Mouse (Mus musculus) embryonic fibroblast, embryonic 13.5 days (primary cell): ENCODE data around the gene Vma21. TPM values are rescaled to one million over a fixed set of nuclear protein-coding genes. Genes with fewer than 3 reads are reported as not detected.

Experiments
- H3K27ac ChIP-seq: 2 replicates; pipeline ENCODE4 v1.5.1; 2012; ENCODE audit warnings: low read length, control low read depth, inconsistent platforms; ENCODE audit not compliant: insufficient read depth
- H3K4me1 ChIP-seq: 2 replicates; pipeline ENCODE4 v1.6.1; 2011; ENCODE audit warnings: low read length; ENCODE audit not compliant: control insufficient read depth, insufficient read depth
- H3K4me3 ChIP-seq: 2 replicates; pipeline ENCODE4 v1.5.1; 2011; ENCODE audit warnings: mild to moderate bottlenecking, control low read depth, low read length; ENCODE audit not compliant: insufficient read depth
- CTCF ChIP-seq: IDR thresholded peaks from 2 replicates; pipeline ENCODE4 v1.5.1; 2011; ENCODE audit warnings: mild to moderate bottlenecking, control low read depth, low read length, moderate library complexity, borderline replicate concordance; ENCODE audit not compliant: insufficient read depth
- POLR2A ChIP-seq: IDR thresholded peaks from 2 replicates; pipeline ENCODE4 v1.6.1; 2011; ENCODE audit warnings: low read depth, mild to moderate bottlenecking, control low read depth, low read length, moderate library complexity
- polyA plus RNA-seq: library from polyadenylated mRNA; stranded (reverse); fragments of >200 nt; gene quantifications from 2 replicates; pipeline ENCODE4 v1.2.4, GENCODE M21; 2011; ENCODE audit warnings: low read depth; ENCODE audit not compliant: missing spikeins, insufficient read length

The Vma21 gene
- 55.5 and 61.8 TPM in 2 replicates for polyA plus RNA-seq

DNA sequence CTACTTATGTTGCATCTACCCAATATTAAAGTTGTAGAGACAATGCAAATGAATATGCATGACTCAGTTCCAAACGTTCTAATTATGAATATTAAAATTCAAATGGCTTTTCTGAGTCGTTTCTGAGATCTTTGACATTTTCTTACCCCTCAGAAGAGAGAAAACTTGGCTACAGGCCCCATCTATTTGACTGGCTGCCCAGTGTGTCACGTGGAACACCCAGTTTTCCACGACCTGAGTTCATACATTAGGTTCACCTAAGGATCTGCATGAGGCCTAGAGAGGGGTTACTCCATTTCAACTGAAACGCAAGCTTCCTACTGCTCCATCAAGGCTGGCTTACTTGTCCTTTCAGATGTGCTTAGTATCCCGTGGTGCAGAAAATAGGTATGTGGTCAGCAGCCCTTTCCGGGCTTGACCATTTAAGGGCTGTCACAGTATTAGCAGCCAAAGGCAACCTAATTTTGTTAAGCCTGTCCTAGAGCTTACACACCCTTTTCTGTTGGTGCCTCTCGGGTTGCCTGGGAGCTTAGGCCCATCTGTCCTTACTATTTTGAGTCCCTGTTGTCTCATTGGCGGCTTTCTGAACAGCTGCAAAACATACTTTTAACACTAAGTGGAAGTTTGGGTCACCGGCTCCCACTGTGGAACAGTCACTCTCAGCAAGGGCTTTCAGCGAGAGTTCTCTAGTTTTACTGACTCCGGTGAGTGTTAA is at the start of gene Vma21:
Vma21 (plus strand) TSS at position 294 of the 715 bp plus-strand sequence.
- peak within 1 kb of the TSS; percentile 56 for H3K27ac ChIP-seq
- H3K4me3 ChIP-seq: peak within 1 kb of the TSS; percentile 90
- no peaks in the 10 kb centered on the region for H3K4me1 ChIP-seq
- TF ChIP-seq POLR2A: no peak
- no peak for TF ChIP-seq CTCF

GRCm38 (mm10) chrX:71767909-71768308 is 47.8 kb upstream of the Vma21 start:
- H3K4me3 ChIP-seq: no peak overlapping the region
- no peak overlapping the region for H3K27ac ChIP-seq
- TF ChIP-seq POLR2A (no peak), CTCF (no peak)
- no peaks in the 10 kb centered on the region for H3K4me1 ChIP-seq

- Histone ChIP-seq H3K4me3 (no peak overlapping the region), H3K27ac (no peak overlapping the region), H3K4me1 (no peaks in the 10 kb centered on the region)
- TF ChIP-seq POLR2A: no peak
- TF ChIP-seq CTCF: no peak
Measured at GRCm38 (mm10) chrX:71791106-71791505, 24.6 kb upstream of the Vma21 start.

DNA sequence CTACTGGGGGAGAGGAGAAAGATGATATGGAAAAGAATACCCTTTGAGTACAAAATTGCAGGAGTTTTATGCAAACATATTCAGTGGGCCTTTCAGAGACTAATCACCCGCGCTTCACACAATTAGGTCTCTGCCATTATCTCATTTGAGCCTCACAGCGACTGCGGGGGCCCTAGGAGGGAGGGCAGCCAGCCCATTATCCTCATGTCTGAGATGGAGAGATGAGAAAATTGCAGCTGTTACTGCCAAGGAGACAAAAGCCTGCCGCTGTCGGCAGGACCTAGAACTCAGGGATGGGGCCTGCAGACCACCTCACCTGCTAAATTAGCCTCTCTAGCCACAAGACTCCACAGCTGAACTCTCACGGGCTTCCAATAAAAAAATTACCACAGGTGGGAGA is 18.0 kb upstream of the Vma21 start:
- no peak overlapping the region for H3K27ac ChIP-seq
- H3K4me1 ChIP-seq: no peaks in the 10 kb centered on the region
- no peak overlapping the region for H3K4me3 ChIP-seq
- TF ChIP-seq CTCF: no peak
- no peak for TF ChIP-seq POLR2A

DNA sequence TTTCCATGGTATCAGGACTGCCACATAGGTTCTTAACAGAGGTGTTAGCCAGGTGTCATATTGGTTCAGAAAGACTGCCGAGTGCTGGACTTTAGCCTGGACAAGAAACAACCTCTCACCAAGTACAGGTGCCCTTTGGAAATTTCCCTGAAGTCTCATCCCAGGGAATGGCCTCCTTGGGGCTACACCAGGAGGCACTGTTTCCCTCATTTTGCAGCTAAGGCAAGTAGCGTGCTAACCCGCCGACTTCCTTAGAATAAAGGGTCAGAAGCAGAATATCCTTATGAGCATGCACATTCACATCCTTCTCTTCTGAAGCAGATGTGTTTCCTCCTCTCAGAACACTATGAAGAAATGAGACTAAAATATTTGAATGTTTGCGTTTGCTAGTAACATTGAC is 16.8 kb upstream of the Vma21 start:
- Histone ChIP-seq H3K27ac (no peak overlapping the region), H3K4me1 (no peaks in the 10 kb centered on the region), H3K4me3 (no peak overlapping the region)
- TF ChIP-seq CTCF: no peak
- no peak for TF ChIP-seq POLR2A

DNA sequence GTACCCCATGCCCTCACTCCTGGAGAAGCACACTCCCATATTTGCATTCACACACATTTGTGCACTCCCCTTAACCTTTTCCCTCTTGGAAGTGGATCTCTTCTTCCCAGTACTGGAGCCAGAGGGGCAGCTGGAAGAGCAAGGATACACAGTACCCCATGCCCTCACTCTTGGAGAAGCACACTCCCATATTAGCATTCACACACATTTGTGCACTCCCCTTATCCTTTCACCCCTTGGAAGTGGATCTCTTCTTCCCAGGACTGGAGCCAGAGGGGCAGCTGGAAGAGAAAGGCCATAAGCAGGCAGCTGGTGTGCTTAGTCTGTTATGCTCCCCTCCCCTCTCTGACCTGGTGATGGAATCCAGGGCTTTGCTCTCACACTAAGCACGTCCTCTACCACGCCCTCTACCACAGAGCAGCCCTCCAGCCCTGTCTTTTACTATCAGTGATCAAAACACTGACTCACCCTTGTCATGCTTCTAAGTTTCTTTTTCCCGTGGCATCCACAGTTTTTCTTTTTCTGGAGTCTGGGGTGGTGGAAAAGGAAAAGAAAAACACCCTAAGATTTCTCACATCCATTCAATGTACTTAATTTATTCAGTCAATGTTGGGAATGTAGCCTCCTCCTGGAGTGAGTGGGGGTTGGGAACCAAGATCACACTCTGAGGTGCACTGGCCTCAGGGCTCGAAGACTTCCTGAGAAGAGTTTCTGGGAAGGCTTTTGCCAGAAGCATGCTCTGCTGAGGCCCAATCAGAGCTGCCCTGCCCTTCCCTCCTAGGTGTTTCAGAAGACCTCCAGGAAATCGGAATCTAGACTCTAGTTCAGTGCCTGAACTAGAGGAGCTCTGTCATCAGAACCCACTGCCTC is 3.5 kb upstream of the Vma21 start:
- Histone ChIP-seq H3K27ac (no peak overlapping the region), H3K4me1 (no peaks in the 10 kb centered on the region), H3K4me3 (no peak overlapping the region)
- TF ChIP-seq POLR2A (no peak), CTCF (no peak)

DNA sequence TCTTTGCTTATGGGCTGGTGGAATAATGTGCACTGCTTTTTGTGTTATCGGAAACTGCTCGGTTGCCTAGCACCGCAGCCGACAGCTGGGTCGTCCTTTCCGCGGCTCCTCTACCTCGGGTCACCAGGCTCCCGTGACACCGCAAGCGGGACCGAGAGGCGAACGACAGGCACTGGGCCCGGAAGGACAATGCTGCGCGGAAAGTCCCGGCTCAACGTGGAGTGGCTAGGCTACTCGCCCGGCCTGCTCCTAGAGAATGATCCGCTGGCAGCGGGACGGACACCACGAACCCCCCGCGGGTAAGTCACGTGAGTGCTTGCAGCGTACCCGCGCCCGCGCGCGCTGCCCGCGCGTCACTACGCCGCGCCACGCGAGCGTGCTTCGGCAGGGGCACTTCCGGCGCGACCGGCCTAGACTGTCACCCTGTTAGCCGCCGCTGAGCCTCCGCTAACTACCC is 705 bp downstream of the Vma21 start:
- Histone ChIP-seq H3K4me1 (no peaks in the 10 kb centered on the region), H3K4me3 (peak overlapping the region; percentile 90), H3K27ac (peak overlapping the region; percentile 56)
- TF ChIP-seq POLR2A: peak; percentile 76
- no peak for TF ChIP-seq CTCF

GRCm38 (mm10) chrX:71816931-71817361 is 1.2 kb downstream of the Vma21 start:
- no peak for TF ChIP-seq CTCF
- no peak for TF ChIP-seq POLR2A
- Histone ChIP-seq H3K4me3 (peak overlapping the region; percentile 90), H3K27ac (no peak overlapping the region), H3K4me1 (no peaks in the 10 kb centered on the region)

DNA sequence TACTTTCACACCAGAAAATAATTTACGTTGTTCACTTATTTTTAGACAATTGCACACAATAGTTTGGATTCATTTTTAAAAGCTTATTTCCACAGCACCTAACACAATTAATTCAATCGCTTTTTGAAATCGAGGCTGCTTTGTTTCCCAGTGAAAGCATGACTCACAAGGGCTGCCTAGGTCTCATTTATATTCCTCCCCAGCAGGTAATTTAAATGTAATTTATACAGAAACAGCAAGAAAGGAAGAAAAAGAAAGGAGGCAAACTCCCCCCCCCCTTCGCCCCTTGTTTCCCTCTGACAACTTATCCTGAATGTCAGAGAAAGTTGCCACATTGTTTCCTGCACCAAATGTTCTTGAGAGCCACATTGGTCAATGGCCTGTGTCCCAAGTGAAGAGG is 23.2 kb downstream of the Vma21 start:
- Histone ChIP-seq H3K4me1 (no peaks in the 10 kb centered on the region), H3K4me3 (no peak overlapping the region), H3K27ac (no peak overlapping the region)
- no peak for TF ChIP-seq POLR2A
- no peak for TF ChIP-seq CTCF

GRCm38 (mm10) chrX:71846696-71847095 is 31.0 kb downstream of the Vma21 start:
- no peak overlapping the region for H3K27ac ChIP-seq
- H3K4me3 ChIP-seq: no peak overlapping the region
- TF ChIP-seq POLR2A (no peak), CTCF (no peak)
- H3K4me1 ChIP-seq: no peaks in the 10 kb centered on the region
